Mouse (Mus musculus): ENCODE measurements at regions not wholly inside any gene's neighbourhood (a gene's known extent, or its start where the extent isn't known, plus 50 kb on each side); places are given as distances from the start of the nearest gene placed in this dataset.
A peak's percentile ranks its signal among the peaks of the same experiment; 100 is the strongest.

- Histone ChIP-seq H3K4me1 (ENCODE audit: control insufficient read depth, insufficient read depth, low read length) (peaks cover 2% of the 10 kb centered on the region; the same call in 1 of the 2 replicates), H3K27ac (ENCODE audit: control insufficient read depth, insufficient read depth, low read depth, low read length, poor library complexity) (no peak overlapping the region), H3K4me3 (replicated peaks; ENCODE audit: control insufficient read depth, low read depth, low read length) (no peak overlapping the region)
- WGBS, result 64% methylated on average over 1 of the region's 1 CpGs
- TF ChIP-seq POLR2A (IDR thresholded peaks at IDR 0.05; ENCODE audit: borderline replicate concordance, control insufficient read depth, low read depth, low read length), result no peak
- TF ChIP-seq CTCF (IDR thresholded peaks at IDR 0.05; ENCODE audit: control insufficient read depth, insufficient read depth, low read length), result no peak
These were observed 527.4 kb upstream of the Tyrp1 start for GRCm38 (mm10) chr4:80306528-80306927.

DNA sequence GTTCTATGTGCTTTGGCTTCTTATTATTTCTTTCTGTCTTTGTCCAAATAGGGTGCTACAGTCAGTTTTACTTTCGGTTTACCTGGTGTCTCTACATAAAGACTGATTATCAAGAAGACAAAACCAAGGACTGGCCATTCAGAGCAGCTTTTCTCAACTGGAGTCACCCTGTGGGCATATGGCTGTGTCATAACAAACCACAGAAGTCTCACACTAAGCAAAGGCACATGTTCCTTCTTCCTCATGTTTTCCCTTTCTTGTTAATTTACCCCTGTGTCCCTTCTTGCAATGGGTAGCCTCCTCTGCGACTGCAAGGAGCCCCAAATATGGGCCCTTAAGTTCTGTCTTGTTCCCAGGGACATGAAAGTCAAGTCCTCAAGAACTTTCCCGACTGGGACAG, 523.3 kb upstream of the Tyrp1 start:
- 27% methylated on average over 3 of the region's 3 CpGs for WGBS
- Histone ChIP-seq H3K27ac (ENCODE audit: control insufficient read depth, insufficient read depth, low read depth, low read length, poor library complexity) (peak overlapping the region; percentile 10; the same call in 1 of the 2 replicates), H3K4me3 (replicated peaks; ENCODE audit: control insufficient read depth, low read depth, low read length) (no peak overlapping the region), H3K4me1 (ENCODE audit: control insufficient read depth, insufficient read depth, low read length) (peaks cover 2% of the 10 kb centered on the region; the same call in 1 of the 2 replicates)
- TF ChIP-seq CTCF (IDR thresholded peaks at IDR 0.05; ENCODE audit: control insufficient read depth, insufficient read depth, low read length), result no peak

- no peak overlapping the region for H3K4me3 ChIP-seq (replicated peaks; ENCODE audit: control insufficient read depth, low read depth, low read length)
- TF ChIP-seq POLR2A (IDR thresholded peaks at IDR 0.05; ENCODE audit: borderline replicate concordance, control insufficient read depth, low read depth, low read length), result no peak
- TF ChIP-seq CTCF (IDR thresholded peaks at IDR 0.05; ENCODE audit: control insufficient read depth, insufficient read depth, low read length), result no peak
- peaks cover 2% of the 10 kb centered on the region; the same call in 1 of the 2 replicates for H3K4me1 ChIP-seq (ENCODE audit: control insufficient read depth, insufficient read depth, low read length)
- H3K27ac ChIP-seq (ENCODE audit: control insufficient read depth, insufficient read depth, low read depth, low read length, poor library complexity), result no peak overlapping the region
- 11% methylated on average over 4 of the region's 4 CpGs for WGBS
These were observed 522.8 kb upstream of the Tyrp1 start for GRCm38 (mm10) chr4:80311091-80311490.

Data from bone marrow, adult 2 months (tissue).